Mouse (Mus musculus): Measurements from ENCODE around the gene Ddx23.

- TF ChIP-seq CTCF (IDR thresholded peaks at IDR 0.05; ENCODE audit: extremely low read depth, insufficient read depth, insufficient read length, insufficient replicate concordance) (no peak), POLR2A (IDR thresholded peaks at IDR 0.05; ENCODE audit: low read depth, low read length) (no peak)
These were observed 23.2 kb upstream of the Ddx23 start for GRCm38 (mm10) chr15:98685926-98686325.

Data from spleen, adult 2 months (tissue).